ENCODE assay signal across 10 mouse cellular contexts in genomic region chr1:83717056-83717455, GRCm38 (mm10).
A peak's percentile ranks its signal among the peaks of the same experiment; 100 is the strongest.
DNase-seq lines count a peak whose midpoint lies in the region; ATAC-seq lines count a peak whose summit lies in the region.
"Had no signal": no experiment of that assay in that cellular context is flagged by ENCODE, and none has a peak within 500 bp of the region (broad histone marks: within the 10 kb centered on the region; RNA-seq: fewer than 3 reads in every experiment).

No protein-coding gene starts in this region.

- intact Hi-C loops in left cerebral cortex, postnatal 25 days (cut with DNase I) = loop anchor here (1.0 to 10.0 kb wide), 5 partner anchors 310 to 932 kb away; no protein-coding TSS in a partner anchor

- no peaks in the 10 kb centered on the region for H3K36me3 ChIP-seq in embryonic facial prominence, embryonic 14.5 days (ENCODE audit: control insufficient read depth, insufficient read depth, low read length)
- H3K36me3 ChIP-seq: heart, embryonic 15.5 days had no signal

- 0% methylated on average over 1 of the region's 1 CpGs for WGBS in embryonic facial prominence, embryonic 14.5 days

- H3K27ac ChIP-seq in embryonic facial prominence, embryonic 14.5 days (replicated peaks; ENCODE audit: low read depth, low read length) = no peak overlapping the region
- H3K27ac ChIP-seq: heart, embryonic 15.5 days had no signal

- no peak overlapping the region for H3K4me3 ChIP-seq in embryonic facial prominence, embryonic 14.5 days (ENCODE audit: low read depth, low read length)
- H3K4me3 ChIP-seq: heart, embryonic 15.5 days; megakaryocyte, embryonic 14.5 days had no signal

- no peak overlapping the region for H3K4me2 ChIP-seq in embryonic facial prominence, embryonic 14.5 days (ENCODE audit: low read depth, low read length)
- H3K4me2 ChIP-seq: heart, embryonic 15.5 days had no signal

- no peaks in the 10 kb centered on the region for H3K9me3 ChIP-seq in embryonic facial prominence, embryonic 14.5 days (ENCODE audit: control insufficient read depth, low read length)
- H3K9me3 ChIP-seq: heart, embryonic 15.5 days; megakaryocyte, embryonic 14.5 days had no signal

- no peaks in the 10 kb centered on the region for H3K4me1 ChIP-seq in embryonic facial prominence, embryonic 14.5 days (ENCODE audit: control insufficient read depth, insufficient read depth, low read length)
- H3K4me1 ChIP-seq: heart, embryonic 15.5 days; megakaryocyte, embryonic 14.5 days had no signal

- peak; percentile 8 for DNase-seq in gastrocnemius, postnatal 10 days
- DNase-seq in gastrocnemius, postnatal 25 days = no peak
- DNase-seq in urinary bladder, postnatal 25 days (ENCODE audit: low spot score) = peak; percentile 14
- DNase-seq in urinary bladder, postnatal 10 days (ENCODE audit: low spot score) = no peak
- peak; percentile 75 for DNase-seq in embryonic facial prominence, embryonic 14.5 days (ENCODE audit: low spot score)
- DNase-seq in left cerebral cortex, postnatal 25 days (ENCODE audit: low spot score in 2 of 2) = peak; percentile 58 to 73
- no peak for DNase-seq in thymus, postnatal 4 days
- no peak for DNase-seq in gastrocnemius, postnatal 4 days (ENCODE audit: low spot score in 2 of 2)

- ATAC-seq in embryonic facial prominence, embryonic 14.5 days (ENCODE audit: low read depth) = no peak

- no peaks in the 10 kb centered on the region for H3K27me3 ChIP-seq in embryonic facial prominence, embryonic 14.5 days (replicated peaks; ENCODE audit: control insufficient read depth, insufficient read depth, low read length)
- H3K27me3 ChIP-seq: heart, embryonic 15.5 days; megakaryocyte, embryonic 14.5 days had no signal

- H3K9ac ChIP-seq in embryonic facial prominence, embryonic 14.5 days (ENCODE audit: low read depth, low read length) = no peak overlapping the region
- H3K9ac ChIP-seq: heart, embryonic 15.5 days had no signal

Comparison
In these comparisons a context has a peak if more than half of its experiments do, and no peak if none do; other contexts are left out.
1. DNase-seq: peak in gastrocnemius, postnatal 10 days (single experiment), urinary bladder, postnatal 25 days (single experiment), embryonic facial prominence, embryonic 14.5 days (single experiment) and left cerebral cortex, postnatal 25 days (2 of 2); none in gastrocnemius, postnatal 25 days (single experiment), urinary bladder, postnatal 10 days (single experiment), thymus, postnatal 4 days (single experiment) and gastrocnemius, postnatal 4 days (0 of 2).